Mouse (Mus musculus) lung, embryonic 14.5 days (tissue): ENCODE measurements around the gene Gm21954. TPM values are rescaled to one million over a fixed set of nuclear protein-coding genes. Genes with fewer than 3 reads are reported as not detected.

Experiments used
- ATAC-seq: fragments of 200-750 bp; cut with Nextera tagmentation; 2 replicates; pipeline ENCODE4 v1.8.0; 2017; ENCODE audit warnings: mild to moderate bottlenecking, moderate TSS enrichment, moderate library complexity; ENCODE audit not compliant: insufficient read depth
- DNase-seq: peaks from one replicate; pipeline ENCODE4 v3.0.0-alpha.2; 2015
- H3K27ac ChIP-seq: fragments of 300-500 bp; sonication (generic); 2 replicates; pipeline ENCODE4 v1.5.1; 2014; ENCODE audit warnings: low read depth, mild to moderate bottlenecking, moderate library complexity
- H3K27me3 ChIP-seq: fragments of 300-500 bp; sonication (generic); 2 replicates; pipeline ENCODE4 v1.6.1; 2014; ENCODE audit warnings: low read length, control low read depth; ENCODE audit not compliant: insufficient read depth
- H3K36me3 ChIP-seq: fragments of 300-500 bp; sonication (generic); 2 replicates; pipeline ENCODE4 v1.6.1; 2014; ENCODE audit warnings: control low read depth; ENCODE audit not compliant: insufficient read depth
- H3K4me1 ChIP-seq: fragments of 300-500 bp; sonication (generic); 2 replicates; pipeline ENCODE4 v1.6.1; 2014; ENCODE audit warnings: antibody characterized with exemption, control low read depth; ENCODE audit not compliant: insufficient read depth
- H3K4me2 ChIP-seq: fragments of 300-500 bp; sonication (generic); 2 replicates; pipeline ENCODE4 v1.6.1; 2014; ENCODE audit warnings: mild to moderate bottlenecking
- H3K4me3 ChIP-seq: fragments of 300-500 bp; sonication (generic); 2 replicates; pipeline ENCODE4 v1.5.1; 2014; ENCODE audit warnings: low read depth, low read length
- H3K9ac ChIP-seq: fragments of 300-500 bp; sonication (generic); 2 replicates; pipeline ENCODE4 v1.6.1; 2014
- H3K9me3 ChIP-seq: fragments of 300-500 bp; sonication (generic); 2 replicates; pipeline ENCODE4 v1.6.1; 2016; ENCODE audit warnings: low read depth, low read length, control low read depth
- CTCF ChIP-seq: IDR thresholded peaks from 2 replicates; pipeline ENCODE4 v1.5.1; 2016; ENCODE audit warnings: antibody characterized with exemption, low read depth
- WGBS: fragments of 180-500 bp; shearing (Covaris S2); extraction: QIAGEN DNeasy Blood & Tissue Kit; methylation state at CpG from one replicate; pipeline ENCODE4 v1.1.7; 2014; 5-methylcytosine and 5-hydroxymethylcytosine counted together
- polyA plus RNA-seq: library from polyadenylated mRNA; unstranded; fragments of >200 nt; fragmentation: Nextera tagmentation; extraction: Ambion mirVana; gene quantifications from 2 replicates; pipeline ENCODE4 v1.2.1, GENCODE M21; 2014

Gm21954 gene
- polyA plus RNA-seq, 1 experiment from 2014 or later = not detected

DNA sequence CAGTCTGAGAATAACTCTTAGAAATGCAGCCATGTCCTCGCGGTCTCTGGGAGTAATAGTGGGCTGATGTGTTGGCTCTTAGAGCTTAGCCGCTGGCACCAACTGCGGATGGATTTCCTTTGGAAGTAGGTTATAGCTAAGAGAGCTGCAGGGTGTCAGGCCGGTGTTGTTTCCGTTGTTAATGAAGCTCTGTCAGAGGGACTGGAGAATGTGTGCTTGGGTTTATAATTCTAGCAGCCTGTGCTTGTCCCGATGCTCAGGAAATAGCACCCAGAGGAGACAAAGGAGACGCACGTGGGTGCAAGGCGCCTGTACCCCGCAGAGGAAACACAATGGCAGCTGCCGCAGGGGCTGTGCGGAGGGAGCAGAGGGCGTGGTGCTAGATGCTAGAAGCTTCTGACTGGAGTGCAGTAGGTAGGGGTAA, 56.5 kb downstream of the Gm21954 start:
- H3K4me2 ChIP-seq = 0 out of 2 replicates have a peak overlapping the region, but pooled peaks have one; percentile 20
- DNase-seq (peak; percentile 28), ATAC-seq (no peak)
- WGBS = 35% methylated on average over 14 of the region's 14 CpGs
- H3K9me3 ChIP-seq = no peaks in the 10 kb centered on the region
- no peak overlapping the region for H3K4me3 ChIP-seq
- H3K9ac ChIP-seq = no peak overlapping the region
- no peak for TF ChIP-seq CTCF
- H3K27ac ChIP-seq = no peak overlapping the region
- peaks cover 6% of the 10 kb centered on the region; the same call in 1 of the 2 replicates for H3K4me1 ChIP-seq
- H3K27me3 ChIP-seq = no peaks in the 10 kb centered on the region
- no peaks in the 10 kb centered on the region for H3K36me3 ChIP-seq

Other genes with a start within 250 kb of the Gm21954 start
- gene Dclk1, start 229.8 kb downstream of the Gm21954 start, polyA plus RNA-seq = 9.1 and 11.3 TPM in 2 replicates